Mouse (Mus musculus) B cell, adult 2 months (primary cell): ENCODE measurements around the gene Fshb.

Experiments used
- DNase-seq, 2 experiments: peaks; one replicate each; pipeline ENCODE4 v3.0.0; 2022

Gene Fshb

DNA sequence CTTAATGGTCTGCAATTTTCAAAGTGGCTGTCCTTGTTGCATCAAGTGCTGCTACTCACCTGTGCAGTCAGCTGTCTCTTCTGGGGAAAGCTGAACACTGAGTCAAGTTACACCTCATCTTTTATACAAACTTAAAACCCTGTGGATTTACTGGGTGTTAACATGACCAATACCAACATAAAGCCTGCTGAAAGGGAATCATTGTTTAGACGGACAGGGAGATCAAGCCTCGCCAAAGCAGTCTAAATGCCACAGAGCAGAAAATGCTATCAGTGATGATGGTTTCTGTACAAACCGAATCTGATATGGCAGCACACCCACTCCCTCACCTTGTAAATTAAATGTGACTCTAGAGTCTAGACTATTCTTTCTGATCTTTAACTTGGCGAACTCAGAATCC is at the start of gene Fshb:
Gene Fshb, minus strand, starts transcription at position 101 of the 400 bp plus-strand sequence.
- DNase-seq = no peak

DNA sequence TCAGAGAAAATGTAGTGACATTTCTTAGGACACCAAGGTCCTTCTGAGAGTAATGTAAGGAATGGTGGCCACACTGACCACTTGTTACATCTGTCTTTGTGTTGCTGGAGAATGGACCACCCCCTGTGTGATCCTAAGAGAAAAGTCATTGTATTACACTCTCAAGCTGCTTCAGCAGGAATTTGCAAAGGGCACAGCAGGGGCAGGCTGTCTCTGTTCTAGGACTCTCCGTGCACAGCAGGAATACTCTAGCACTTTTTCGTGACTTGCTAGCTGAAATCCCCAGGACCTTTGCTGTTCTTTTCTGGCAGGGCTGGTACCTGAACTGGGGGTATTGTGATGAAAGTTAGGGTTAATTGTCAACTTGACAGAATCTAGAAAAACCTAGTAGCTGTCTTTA is 24.8 kb upstream of the Fshb start:
- no peak for DNase-seq

DNA sequence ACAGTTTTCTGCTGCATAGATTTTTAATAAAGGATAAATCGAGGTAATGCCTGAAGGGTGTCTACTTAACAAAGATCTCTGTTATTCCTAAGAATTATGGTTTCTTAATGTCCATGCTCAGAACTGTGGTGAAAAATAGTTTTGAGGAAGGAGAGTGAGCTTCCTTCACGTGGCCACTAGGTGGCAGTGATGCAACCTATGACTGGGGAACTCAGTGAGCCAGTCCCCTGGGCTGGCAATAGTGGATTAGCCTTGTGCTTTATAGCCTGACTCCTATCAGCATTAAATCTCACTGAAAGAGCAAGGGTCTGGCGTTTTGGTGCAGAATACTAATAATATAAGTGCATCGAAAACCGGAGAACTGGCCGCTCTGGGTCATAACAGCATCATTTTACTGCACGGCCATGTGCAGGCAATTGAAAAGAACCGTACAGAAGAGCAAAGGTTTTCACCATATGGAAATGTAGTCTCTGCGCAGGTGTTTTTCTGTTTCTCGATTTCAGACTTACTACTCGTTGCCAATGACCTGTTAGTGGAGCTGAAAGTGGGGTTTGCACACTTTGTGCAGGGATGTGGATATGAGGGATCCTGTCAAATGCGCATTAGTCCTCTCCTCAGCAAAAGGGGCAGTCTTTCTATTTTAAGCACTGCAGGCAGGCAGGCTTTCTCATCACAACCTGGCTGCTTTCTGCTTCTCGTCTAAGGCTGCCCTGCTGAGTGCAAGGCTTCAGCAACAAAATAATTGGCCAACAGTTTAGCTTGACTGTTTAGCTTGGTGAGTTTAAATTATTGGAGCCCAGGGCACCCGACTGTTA is 23.8 kb upstream of the Fshb start:
- no peak for DNase-seq

DNA sequence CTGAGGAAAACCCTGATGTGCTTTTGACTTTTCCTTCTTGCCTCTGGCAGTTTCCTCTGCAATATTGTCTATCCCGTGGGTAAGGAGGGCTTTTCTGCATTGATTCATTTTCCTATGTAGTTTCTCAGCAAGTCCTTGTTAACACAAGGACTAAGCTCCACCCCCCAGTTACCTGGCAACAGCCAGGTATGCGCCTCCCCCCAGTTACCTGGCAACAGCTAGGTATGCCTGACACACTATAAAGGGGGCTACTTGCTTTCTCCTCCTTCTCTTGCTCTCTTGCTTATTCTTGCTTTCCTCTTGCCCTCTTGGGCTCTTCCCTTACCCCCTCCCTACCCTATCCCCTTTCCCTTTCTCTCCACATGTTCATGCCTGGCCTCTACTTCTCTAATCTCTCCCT is 3.8 kb upstream of the Fshb start:
- no peak for DNase-seq

DNA sequence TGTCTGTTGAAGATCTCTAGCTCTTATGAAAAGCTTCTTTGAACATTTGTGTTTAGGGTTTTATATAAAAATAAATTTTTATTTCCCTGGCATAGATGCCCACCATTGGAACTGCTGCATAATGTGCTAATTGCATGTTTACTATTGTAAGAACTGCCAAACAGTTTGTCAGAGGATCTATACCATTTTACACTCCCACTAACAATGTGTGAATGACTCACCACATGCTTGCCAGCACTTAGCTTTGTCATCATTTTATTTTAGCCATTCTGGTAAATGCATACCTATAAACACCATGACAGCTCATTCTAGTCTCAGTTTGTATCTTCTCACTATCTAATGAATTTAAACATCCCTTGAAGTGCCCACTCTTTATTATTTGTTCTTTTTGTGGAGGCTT is 13.5 kb downstream of the Fshb start:
- DNase-seq = no peak

DNA sequence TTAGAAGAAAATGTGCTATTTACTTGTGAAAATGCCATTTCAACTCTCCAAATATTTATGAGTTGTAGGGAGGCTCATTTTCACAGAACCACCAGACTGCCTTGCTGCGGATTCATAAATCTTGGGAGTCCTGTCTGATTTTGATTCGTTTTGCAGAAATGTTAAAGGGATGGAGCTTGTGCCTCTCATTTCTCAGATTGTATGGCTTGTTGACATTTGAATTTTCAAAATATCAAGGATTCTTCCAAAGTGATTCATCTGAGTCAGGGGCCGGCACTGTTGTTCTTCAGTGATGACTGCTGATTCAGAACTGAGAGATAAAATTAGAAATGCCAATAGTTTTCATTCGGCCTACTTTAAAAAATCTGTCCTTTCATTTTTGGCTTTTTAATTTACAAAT is 18.6 kb downstream of the Fshb start:
- no peak for DNase-seq

DNA sequence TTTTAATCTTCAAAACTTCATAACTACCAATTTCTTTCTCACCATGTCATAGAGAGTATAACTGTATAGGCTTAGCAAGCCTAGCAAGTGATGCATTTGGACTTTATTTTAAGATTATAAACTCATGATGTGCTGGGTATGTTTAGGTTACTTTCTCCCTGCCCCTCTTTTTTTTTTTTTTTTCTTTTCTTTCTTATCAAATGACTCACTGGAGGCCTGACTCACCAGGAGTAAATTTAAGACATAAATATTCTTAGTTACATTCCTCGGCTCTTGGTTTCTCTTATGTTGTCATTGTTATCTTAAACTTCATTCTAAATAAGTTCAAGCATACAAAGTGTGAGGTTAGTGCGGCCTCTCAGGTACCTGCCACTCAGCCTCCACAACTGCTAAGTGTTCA is 23.5 kb downstream of the Fshb start:
- DNase-seq = no peak

DNA sequence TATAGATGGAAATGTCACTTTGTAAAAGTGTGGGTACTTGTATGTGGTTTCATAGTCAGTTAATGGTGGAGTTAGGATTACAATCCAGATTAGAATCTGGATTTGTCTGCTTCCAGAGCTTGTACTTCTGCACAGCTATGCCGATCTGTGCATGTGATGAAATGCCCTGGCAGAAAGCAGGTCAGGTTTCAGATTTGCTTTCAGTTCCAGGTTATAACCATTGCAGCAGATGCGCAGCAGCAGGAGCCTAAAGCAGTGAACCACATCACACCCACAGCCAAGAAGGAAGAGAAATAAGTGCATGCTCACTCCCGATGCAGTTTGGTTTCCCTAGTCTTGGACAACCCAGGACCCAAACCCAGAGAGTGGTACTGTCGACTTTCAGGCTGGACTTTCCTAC is 34.8 kb downstream of the Fshb start:
- no peak for DNase-seq

DNA sequence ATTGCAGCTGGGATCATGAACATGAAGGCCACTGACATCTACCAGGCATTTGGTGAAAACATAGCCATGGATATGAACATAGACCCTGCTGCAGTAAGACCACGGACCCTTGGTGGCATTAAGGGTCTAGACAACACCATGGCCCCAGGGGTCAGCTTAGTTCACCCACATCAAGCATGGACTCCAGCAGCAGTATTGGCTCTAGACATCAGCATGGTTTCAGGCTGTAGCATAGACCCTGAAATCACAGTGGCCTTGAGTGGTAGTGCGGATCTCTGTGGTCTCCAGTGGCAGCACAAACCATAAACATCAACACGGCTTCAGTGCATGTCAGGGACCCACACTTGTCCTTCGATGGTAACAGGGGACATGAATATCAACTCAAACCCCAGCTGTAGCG is 36.7 kb downstream of the Fshb start:
- DNase-seq = no peak

DNA sequence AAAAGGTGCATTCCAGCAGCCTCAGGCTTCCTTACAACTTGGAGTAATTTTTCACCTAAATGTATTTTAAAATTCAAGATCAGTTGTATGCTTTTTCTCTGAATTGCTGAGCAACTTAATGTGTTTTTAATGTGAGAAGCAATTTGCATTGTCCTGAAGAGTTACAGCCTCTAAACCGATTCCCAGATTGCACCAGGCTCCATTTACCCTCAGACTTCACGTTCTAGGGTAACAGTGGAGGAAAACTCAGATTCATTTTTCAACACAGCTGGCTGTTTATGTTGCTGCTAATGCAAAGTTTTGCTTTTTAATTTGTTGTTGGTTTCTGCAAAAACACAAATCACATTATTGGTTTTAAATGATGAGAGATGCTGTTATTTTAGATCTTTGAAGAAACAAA is 40.1 kb downstream of the Fshb start:
- no peak for DNase-seq

DNA sequence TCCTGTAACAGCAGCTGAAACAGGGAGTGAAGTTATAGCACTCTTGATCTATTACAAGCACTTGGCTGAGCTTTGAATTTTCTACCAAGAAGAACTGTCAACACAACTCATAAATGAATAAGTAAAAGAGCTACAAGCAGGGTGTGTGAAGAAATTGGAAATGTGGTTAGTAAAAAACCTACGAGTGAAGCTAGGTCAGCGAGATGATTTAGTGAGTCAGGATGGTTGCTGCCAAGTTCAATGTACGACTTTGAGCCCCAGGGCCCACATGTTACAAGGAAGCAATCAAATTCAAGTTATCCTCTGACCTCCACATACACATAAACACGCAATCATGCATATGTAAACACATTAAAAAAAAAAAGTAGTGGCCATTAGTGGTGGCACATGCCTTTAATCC is 46.3 kb downstream of the Fshb start:
- no peak for DNase-seq

DNA sequence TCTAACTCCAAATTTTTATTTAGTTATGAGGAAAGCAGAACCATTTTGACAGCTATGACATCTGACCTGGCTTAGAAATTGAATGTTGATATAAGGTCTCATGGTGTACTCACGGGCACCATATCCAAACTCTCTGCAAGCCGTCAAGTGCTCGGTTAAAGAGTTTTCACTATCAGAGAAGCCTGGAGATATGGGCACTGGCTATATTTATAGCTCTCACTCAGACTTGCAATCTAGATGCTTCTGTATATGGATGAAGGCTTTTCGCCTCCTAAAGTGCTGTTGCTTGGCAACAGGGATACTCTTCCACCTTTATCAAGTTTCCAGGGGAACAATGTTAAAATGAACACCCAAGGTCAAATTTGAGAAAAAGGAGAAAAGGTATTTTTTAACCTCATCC is 47.1 kb downstream of the Fshb start:
- no peak for DNase-seq

DNA sequence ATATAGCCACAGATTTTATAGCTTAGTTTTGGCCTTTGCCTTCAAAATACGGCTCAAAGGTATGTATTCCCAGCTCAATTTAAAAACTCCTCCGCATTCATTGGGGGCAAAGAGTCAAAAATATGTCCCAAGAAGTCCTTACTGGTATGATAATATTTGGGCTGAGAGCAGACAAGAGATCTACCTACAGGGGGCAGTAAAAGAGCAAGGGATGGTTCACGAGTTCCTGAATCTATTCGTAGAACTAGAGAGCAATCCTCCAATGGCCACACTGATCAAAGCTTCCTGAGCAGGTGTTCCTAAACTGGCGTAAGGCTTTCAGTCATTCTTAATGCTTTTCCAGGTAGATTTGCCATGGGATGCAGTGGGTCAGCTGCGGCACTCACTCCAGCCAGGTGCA is 49.3 kb downstream of the Fshb start:
- DNase-seq = no peak

DNA sequence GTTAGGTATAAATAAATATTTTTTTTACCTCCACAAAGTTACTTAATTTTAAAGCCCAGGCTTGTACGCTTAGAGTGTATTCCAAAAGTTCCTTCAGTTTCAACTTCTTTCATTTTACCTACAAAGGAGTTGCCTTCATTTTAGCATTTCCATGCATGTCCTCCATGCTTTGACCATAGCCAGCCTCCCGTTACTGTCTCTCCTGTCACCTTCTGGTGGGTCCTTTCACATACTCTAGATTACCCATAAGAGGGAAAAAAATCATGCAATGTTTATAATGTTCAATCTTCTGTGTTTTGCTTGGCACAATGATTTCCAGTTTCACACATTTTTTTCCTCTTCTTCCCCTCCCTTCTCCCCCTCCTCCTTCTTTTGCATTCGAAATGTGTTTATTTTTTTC is 53.1 kb downstream of the Fshb start:
- DNase-seq = no peak
